Mouse (Mus musculus) limb, embryonic 10.5 days (tissue): ENCODE results near the gene Fn3krp. TPM values are rescaled to one million over a fixed set of nuclear protein-coding genes. Genes with fewer than 3 reads are reported as not detected.
A peak's percentile ranks its signal among the peaks of the same experiment; 100 is the strongest.

Experiments used
- DNase-seq: peaks from one replicate; pipeline ENCODE4 v3.0.0-alpha.2; 2017; ENCODE audit warnings: low spot score
- H3K27ac ChIP-seq: fragments of 300-500 bp; sonication (generic); 2 replicates; pipeline ENCODE4 v1.5.1; 2016; ENCODE audit warnings: mild to moderate bottlenecking
- H3K27me3 ChIP-seq: fragments of 300-500 bp; sonication (generic); 2 replicates; pipeline ENCODE4 v1.6.1; 2016; ENCODE audit warnings: low read depth, mild to moderate bottlenecking; ENCODE audit not compliant: poor library complexity, severe bottlenecking
- H3K36me3 ChIP-seq: fragments of 300-500 bp; sonication (generic); 2 replicates; pipeline ENCODE4 v1.6.1; 2016; ENCODE audit warnings: mild to moderate bottlenecking, moderate library complexity
- H3K4me1 ChIP-seq: fragments of 300-500 bp; sonication (generic); 2 replicates; pipeline ENCODE4 v1.6.1; 2016
- H3K4me3 ChIP-seq: fragments of 300-500 bp; sonication (generic); 2 replicates; pipeline ENCODE4 v1.5.1; 2016; ENCODE audit warnings: mild to moderate bottlenecking, moderate library complexity
- H3K9me3 ChIP-seq: fragments of 300-500 bp; sonication (generic); replicated peaks from 2 replicates; pipeline ENCODE4 v1.6.1; 2016; ENCODE audit warnings: mild to moderate bottlenecking
- WGBS: fragments of 180-500 bp; shearing (Covaris S2); methylation state at CpG from one replicate; pipeline ENCODE4 v1.1.7; 2016; 5-methylcytosine and 5-hydroxymethylcytosine counted together
- polyA plus RNA-seq: library from polyadenylated mRNA; unstranded; fragments of >200 nt; fragmentation: Nextera tagmentation; extraction: Ambion mirVana; gene quantifications from 2 replicates; pipeline ENCODE4 v1.2.1, GENCODE M21; 2016

Gene Fn3krp
- polyA plus RNA-seq, 1 experiment from 2014 or later, result 5.9 TPM

- H3K27ac ChIP-seq, result no peak overlapping the region
- WGBS, result 81% methylated on average over 2 of the region's 2 CpGs
- H3K27me3 ChIP-seq, result no peaks in the 10 kb centered on the region
These were observed 2.3 kb upstream of the Fn3krp start for GRCm38 (mm10) chr11:121418932-121419331.

GRCm38 (mm10) chr11:121420379-121420778, 822 bp upstream of the Fn3krp start:
- Histone ChIP-seq H3K4me1 (peaks cover 13% of the 10 kb centered on the region), H3K27me3 (no peaks in the 10 kb centered on the region), H3K27ac (peak overlapping the region; percentile 80; the same call in 1 of the 2 replicates), H3K4me3 (peak overlapping the region; percentile 82), H3K36me3 (no peaks in the 10 kb centered on the region), H3K9me3 (no peaks in the 10 kb centered on the region)
- DNase-seq, result no peak
- WGBS, result 50% methylated on average over 5 of the region's 5 CpGs

More at GRCm38 (mm10) chr11:121418932-121419331, 2.3 kb upstream of the Fn3krp start:
- DNase-seq, result no peak
- Histone ChIP-seq H3K36me3 (no peaks in the 10 kb centered on the region), H3K9me3 (no peaks in the 10 kb centered on the region), H3K4me3 (no peak overlapping the region), H3K4me1 (peaks cover 13% of the 10 kb centered on the region)

GRCm38 (mm10) chr11:121421553-121422173, 462 bp downstream of the Fn3krp start:
- peak overlapping the region; percentile 82 for H3K4me3 ChIP-seq
- H3K27me3 ChIP-seq, result no peaks in the 10 kb centered on the region
- no peaks in the 10 kb centered on the region for H3K9me3 ChIP-seq
- 1% methylated on average over 28 of the region's 28 CpGs for WGBS
- peaks cover 13% of the 10 kb centered on the region for H3K4me1 ChIP-seq
- H3K36me3 ChIP-seq, result no peaks in the 10 kb centered on the region
- DNase-seq, result no peak
- peak overlapping the region; percentile 80 for H3K27ac ChIP-seq

DNA sequence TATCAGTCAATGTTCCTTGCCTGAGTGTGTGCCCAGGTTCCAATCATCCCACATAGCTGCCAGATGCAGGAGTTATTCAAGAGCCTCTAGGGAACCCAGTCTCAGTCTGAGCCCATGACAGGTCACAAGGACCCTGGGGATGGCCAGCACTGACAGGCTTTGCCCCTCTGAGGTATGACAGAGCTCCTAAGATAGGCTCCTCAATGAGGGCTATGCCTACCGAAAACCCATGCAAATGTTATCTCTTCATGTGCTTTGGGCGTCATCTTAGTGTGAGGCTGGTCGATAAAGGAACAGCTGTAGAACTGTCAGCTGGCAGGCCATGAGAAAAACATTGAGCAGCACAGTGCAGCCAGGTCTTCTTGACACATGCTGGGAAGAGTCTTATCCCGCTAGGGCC, 12.2 kb downstream of the Fn3krp start:
- H3K9me3 ChIP-seq, result no peaks in the 10 kb centered on the region
- no peaks in the 10 kb centered on the region for H3K27me3 ChIP-seq
- peaks cover 16% of the 10 kb centered on the region for H3K36me3 ChIP-seq
- H3K4me1 ChIP-seq, result peaks cover 12% of the 10 kb centered on the region
- no peak overlapping the region for H3K4me3 ChIP-seq
- no peak overlapping the region for H3K27ac ChIP-seq
- DNase-seq, result no peak
- WGBS, result 79% methylated on average over 4 of the region's 4 CpGs

DNA sequence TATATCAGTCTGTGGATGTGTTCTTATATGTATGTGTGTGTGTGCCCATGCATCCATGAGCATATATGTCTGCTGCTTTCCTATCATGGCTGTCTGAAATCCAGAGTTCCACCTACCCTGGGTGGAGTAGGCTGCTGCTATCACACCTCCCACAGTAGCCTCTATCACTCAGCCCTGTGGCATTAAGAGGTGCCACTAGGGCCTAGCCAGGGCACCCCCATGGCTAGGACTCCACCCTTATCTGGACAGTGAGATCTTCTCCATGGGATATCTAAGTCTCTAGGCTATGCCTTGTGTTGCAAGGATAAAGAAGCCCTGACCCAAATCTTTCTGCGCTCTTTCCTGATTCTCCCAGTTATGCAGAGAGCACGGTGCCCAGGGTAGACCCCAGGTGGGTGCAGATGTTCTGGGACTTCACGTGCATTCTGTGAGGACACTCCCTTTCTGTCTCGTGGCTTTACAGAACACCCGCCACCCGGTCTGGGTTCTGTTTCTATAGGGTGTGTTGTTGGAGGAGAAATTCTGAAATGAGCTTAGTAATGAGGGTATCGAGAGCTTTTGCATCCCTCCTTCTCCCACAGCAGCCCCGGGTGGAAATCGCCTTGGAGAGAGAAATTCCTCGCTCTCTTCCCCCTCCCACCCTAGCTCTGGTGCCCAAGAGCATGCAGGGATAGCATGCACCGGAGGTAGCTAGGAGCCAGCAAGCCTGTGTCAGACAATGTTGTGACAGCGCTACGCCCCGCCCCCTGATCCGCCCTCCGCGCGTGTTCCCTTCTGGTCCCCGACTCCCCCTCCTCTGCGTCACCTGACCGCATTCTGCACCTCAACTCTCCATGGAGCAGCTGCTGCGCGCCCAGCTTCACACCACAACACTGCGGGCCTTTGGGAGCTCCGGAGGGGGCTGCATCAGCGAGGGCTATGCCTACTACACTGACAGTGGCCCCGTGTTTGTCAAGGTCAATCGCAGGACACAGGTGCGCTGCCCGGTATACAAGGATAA, 13.3 kb downstream of the Fn3krp start, which contains the start of gene Fn3k:
Gene Fn3k (plus strand): TSS at position 758 of the 1,000 bp plus-strand sequence.
- WGBS, result 11% methylated on average over 30 of the region's 30 CpGs
- H3K27ac ChIP-seq, result no peak within 1 kb of the TSS
- H3K9me3 ChIP-seq, result no peaks in the 10 kb centered on the region
- DNase-seq, result peak; percentile 76
- peaks cover 10% of the 10 kb centered on the region for H3K36me3 ChIP-seq
- H3K4me3 ChIP-seq, result peak within 1 kb of the TSS; percentile 48
- no peaks in the 10 kb centered on the region for H3K27me3 ChIP-seq
- peaks cover 19% of the 10 kb centered on the region for H3K4me1 ChIP-seq

DNA sequence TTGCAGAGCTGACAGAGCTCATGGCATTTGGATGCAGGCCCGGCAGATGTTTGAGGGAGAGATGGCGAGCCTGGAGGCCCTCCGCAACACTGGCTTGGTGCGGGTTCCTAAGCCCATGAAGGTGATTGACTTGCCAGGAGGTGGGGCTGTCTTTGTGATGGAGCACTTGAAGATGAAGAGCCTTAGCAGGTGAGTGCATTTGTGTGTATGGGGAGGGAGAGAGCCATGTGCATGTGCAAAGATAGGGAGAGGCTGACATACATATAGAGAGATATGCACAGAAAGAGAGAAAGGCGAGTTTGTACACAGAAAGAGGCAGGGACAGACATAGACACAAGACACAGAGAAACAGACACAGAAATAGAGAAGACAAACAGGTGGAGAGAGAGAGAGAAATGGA, 16.0 kb downstream of the Fn3krp start:
- H3K36me3 ChIP-seq, result no peaks in the 10 kb centered on the region
- WGBS, result 73% methylated on average over 5 of the region's 5 CpGs
- DNase-seq, result no peak
- no peaks in the 10 kb centered on the region for H3K9me3 ChIP-seq
- no peaks in the 10 kb centered on the region for H3K27me3 ChIP-seq
- peaks cover 27% of the 10 kb centered on the region for H3K4me1 ChIP-seq
- H3K4me3 ChIP-seq, result no peak overlapping the region
- H3K27ac ChIP-seq, result no peak overlapping the region

GRCm38 (mm10) chr11:121439686-121440292, 18.6 kb downstream of the Fn3krp start:
- Histone ChIP-seq H3K36me3 (no peaks in the 10 kb centered on the region), H3K4me1 (peaks cover 19% of the 10 kb centered on the region), H3K4me3 (no peak overlapping the region), H3K27me3 (no peaks in the 10 kb centered on the region), H3K27ac (no peak overlapping the region), H3K9me3 (no peaks in the 10 kb centered on the region)
- 77% methylated on average over 5 of the region's 5 CpGs for WGBS
- no peak for DNase-seq

DNA sequence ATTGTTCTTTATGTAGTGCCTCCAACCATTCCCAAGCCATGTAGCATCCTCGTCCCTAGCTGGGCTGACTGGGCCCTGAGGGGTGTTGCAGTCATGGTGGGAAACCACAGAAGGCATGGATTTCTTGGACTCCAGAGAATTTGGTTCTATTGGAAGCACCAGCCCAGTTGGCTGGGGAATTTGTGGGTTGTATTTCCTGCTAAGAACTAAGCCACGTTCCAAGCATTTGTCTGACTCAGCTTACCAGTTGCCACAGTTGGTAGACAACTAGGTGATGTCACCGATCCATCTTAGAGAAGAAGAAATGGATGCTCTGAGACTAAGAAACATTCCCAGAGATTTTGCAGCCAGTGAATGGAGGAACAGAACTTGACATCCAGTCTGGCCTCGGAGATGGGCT, 20.5 kb downstream of the Fn3krp start:
- Histone ChIP-seq H3K4me3 (no peak overlapping the region), H3K9me3 (no peaks in the 10 kb centered on the region), H3K27ac (no peak overlapping the region), H3K4me1 (peaks cover 15% of the 10 kb centered on the region), H3K27me3 (no peaks in the 10 kb centered on the region), H3K36me3 (no peaks in the 10 kb centered on the region)
- no peak for DNase-seq
- 88% methylated on average over 4 of the region's 4 CpGs for WGBS

DNA sequence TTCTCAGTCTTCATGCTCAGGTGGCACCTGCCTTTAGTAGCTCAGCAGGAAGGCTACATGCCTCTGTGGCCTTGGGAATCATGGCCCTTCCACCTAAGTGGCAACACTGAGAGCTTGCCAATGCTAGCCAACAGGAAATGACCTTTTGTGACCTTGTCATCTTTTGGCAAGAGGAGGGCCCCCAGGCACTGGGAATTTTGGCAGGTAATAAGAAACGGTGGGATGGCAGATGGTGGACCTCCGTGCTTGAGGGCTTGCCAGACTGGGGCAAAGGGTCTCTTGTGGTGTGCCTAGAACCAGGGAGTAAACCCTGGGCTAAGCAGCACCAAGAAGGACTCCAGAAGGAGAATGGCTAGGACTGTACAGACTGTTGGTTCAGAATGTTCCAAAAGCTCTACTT, 20.9 kb downstream of the Fn3krp start:
- DNase-seq, result no peak
- Histone ChIP-seq H3K27ac (no peak overlapping the region), H3K27me3 (no peaks in the 10 kb centered on the region), H3K4me3 (no peak overlapping the region), H3K4me1 (peaks cover 15% of the 10 kb centered on the region), H3K36me3 (no peaks in the 10 kb centered on the region), H3K9me3 (no peaks in the 10 kb centered on the region)
- 58% methylated on average over 2 of the region's 2 CpGs for WGBS

DNA sequence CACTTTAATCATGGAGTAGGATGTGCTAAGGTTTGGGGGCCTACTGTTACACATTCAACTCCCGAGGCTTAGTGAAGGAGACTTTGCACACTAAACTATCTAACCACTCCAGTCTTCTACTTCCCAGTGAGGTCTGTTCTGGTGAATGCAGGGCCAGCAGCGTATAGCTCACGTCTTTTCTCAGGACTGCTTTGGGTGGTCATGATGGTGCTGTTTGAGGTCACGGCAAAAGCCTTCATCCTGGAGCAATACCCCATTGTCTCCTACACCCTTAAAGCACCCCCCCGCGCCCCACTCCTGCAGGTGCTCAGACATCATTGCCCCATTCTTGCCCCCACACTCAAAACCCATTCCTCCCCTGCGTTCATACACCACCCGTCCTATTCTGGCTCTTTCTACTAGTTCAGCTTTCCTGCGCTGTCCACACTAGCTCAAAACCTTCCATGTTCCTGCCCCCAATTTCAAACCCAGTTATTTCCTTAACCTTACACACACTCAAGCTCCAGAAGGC, 30.1 kb downstream of the Fn3krp start:
- Histone ChIP-seq H3K9me3 (no peaks in the 10 kb centered on the region), H3K4me3 (peak overlapping the region; percentile 89), H3K4me1 (peaks cover 16% of the 10 kb centered on the region), H3K27ac (peak overlapping the region; percentile 84), H3K27me3 (0 out of 2 replicates have a peak, but pooled peaks cover 6% of the 10 kb centered on the region), H3K36me3 (peaks cover 10% of the 10 kb centered on the region)
- DNase-seq, result no peak
- WGBS, result 21% methylated on average over 9 of the region's 9 CpGs

- Histone ChIP-seq H3K4me3 (peak within 1 kb of the TSS; percentile 89), H3K27me3 (0 out of 2 replicates have a peak, but pooled peaks cover 6% of the 10 kb centered on the region), H3K9me3 (no peaks in the 10 kb centered on the region), H3K27ac (peak within 1 kb of the TSS; percentile 84), H3K4me1 (peaks cover 16% of the 10 kb centered on the region), H3K36me3 (peaks cover 13% of the 10 kb centered on the region)
- under 1% methylated on average over 58 of the region's 58 CpGs for WGBS
- peak; percentile 96 for DNase-seq
These were observed 30.8 kb downstream of the Fn3krp start, which contains the start of gene Tbcd for GRCm38 (mm10) chr11:121451753-121452635. TSS of gene Tbcd (plus strand) at chr11:121451949.

GRCm38 (mm10) chr11:121457874-121458273, 36.7 kb downstream of the Fn3krp start:
- no peak overlapping the region for H3K4me3 ChIP-seq
- H3K27me3 ChIP-seq, result no peaks in the 10 kb centered on the region
- H3K4me1 ChIP-seq, result 0 out of 2 replicates have a peak, but pooled peaks cover 4% of the 10 kb centered on the region
- no peak for DNase-seq
- H3K27ac ChIP-seq, result no peak overlapping the region
- no peaks in the 10 kb centered on the region for H3K9me3 ChIP-seq
- peaks cover 67% of the 10 kb centered on the region for H3K36me3 ChIP-seq
- WGBS, result 93% methylated on average over 3 of the region's 3 CpGs
